In the genomic region with DNA sequence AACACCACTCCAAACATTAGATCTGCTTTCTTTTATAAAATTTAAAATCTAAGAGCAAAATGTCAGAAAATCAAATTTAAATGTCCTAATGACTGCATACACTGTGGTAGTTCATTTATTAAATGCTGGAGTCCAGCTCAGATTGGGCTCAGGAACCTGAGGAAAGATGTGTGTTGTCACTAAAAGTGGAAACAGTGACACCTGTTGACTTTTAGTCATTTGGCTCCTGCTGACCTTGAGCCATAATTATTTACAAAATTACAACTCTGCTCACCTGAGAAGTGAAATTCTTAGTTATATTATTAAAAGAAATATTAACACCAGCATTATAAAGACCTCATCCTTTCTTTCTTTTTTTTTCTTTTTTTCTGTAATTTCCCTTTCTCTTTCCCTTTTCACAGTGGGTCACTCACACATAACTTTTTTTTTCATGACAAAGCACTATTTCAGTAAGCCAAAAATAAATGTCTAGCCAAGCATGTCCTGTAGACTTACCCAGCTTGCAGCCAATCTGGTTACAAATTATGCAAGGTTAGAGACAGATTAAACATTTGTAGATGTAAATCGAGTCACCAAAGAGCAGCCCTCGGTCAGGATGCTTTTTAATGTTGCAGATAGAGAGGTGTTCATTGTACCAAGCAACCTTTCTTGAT, we compare ENCODE assay signal across 27 mouse cellular contexts.
A peak's percentile ranks its signal among the peaks of the same experiment; 100 is the strongest.
DNase-seq lines count a peak whose midpoint lies in the region; ATAC-seq and TF ChIP-seq lines count a peak whose summit lies in the region.
"Had no signal": no experiment of that assay in that cellular context is flagged by ENCODE, and none has a peak within 500 bp of the region (broad histone marks: within the 10 kb centered on the region; RNA-seq: fewer than 3 reads in every experiment).

No protein-coding gene starts in this region.

- H3K27ac ChIP-seq in kidney, adult 2 months (ENCODE audit: insufficient read depth, low read depth, low read length) = no peak overlapping the region
- H3K27ac ChIP-seq in kidney, embryonic 14.5 days (ENCODE audit: low read depth, low read length) = no peak overlapping the region
- H3K27ac ChIP-seq in liver, adult 2 months (replicated peaks; ENCODE audit: insufficient read depth, low read depth, low read length) = no peak overlapping the region
- no peak overlapping the region for H3K27ac ChIP-seq in liver, postnatal 0 days (ENCODE audit: low read depth)
- peak overlapping the region; percentile 29; the same call in 1 of the 2 replicates for H3K27ac ChIP-seq in CH12.LX (ENCODE audit: insufficient read depth, low read depth)
- H3K27ac ChIP-seq: embryonic facial prominence, embryonic 12.5 days; embryonic facial prominence, embryonic 15.5 days; gastrocnemius, adult 2 months; heart, embryonic 15.5 days; hindbrain, embryonic 14.5 days; hindbrain, postnatal 0 days had no signal

- TF ChIP-seq CTCF in kidney, adult 2 months (conservative IDR thresholded peaks at IDR 0.05; ENCODE audit: insufficient read depth, insufficient read length, low read depth, low read length) = no peak
- TF ChIP-seq CTCF in liver, adult 2 months (IDR thresholded peaks at IDR 0.05; ENCODE audit: low read depth, low read length) = no peak
- no peak for TF ChIP-seq CTCF in liver, postnatal 0 days (IDR thresholded peaks at IDR 0.05; ENCODE audit: low read depth)
- TF ChIP-seq CTCF in CH12.LX (conservative IDR thresholded peaks at IDR 0.05 in 1 of 2, IDR thresholded peaks at IDR 0.05 in 1 of 2; ENCODE audit: low read depth in 2 of 2, low read length in 2 of 2) = peak in 1 of 2 experiments; percentile 68; a peak in 2 of 4 replicates

- H3K4me2 ChIP-seq in kidney, embryonic 14.5 days (replicated peaks; ENCODE audit: low read depth, low read length) = no peak overlapping the region
- no peak overlapping the region for H3K4me2 ChIP-seq in liver, postnatal 0 days (ENCODE audit: low read depth, low read length)
- H3K4me2 ChIP-seq in CH12.LX (ENCODE audit: insufficient read depth, low read depth, poor library complexity, severe bottlenecking) = peak overlapping the region; percentile 94
- H3K4me2 ChIP-seq: embryonic facial prominence, embryonic 12.5 days; embryonic facial prominence, embryonic 15.5 days; heart, embryonic 12.5 days; heart, embryonic 15.5 days; hindbrain, embryonic 14.5 days had no signal

- H3K4me1 ChIP-seq in kidney, adult 2 months (ENCODE audit: control insufficient read depth, insufficient read depth, low read length) = no peaks in the 10 kb centered on the region; the same call in 1 of the 2 replicates
- H3K4me1 ChIP-seq in kidney, embryonic 14.5 days (ENCODE audit: control insufficient read depth, insufficient read depth, low read length) = no peaks in the 10 kb centered on the region
- no peaks in the 10 kb centered on the region for H3K4me1 ChIP-seq in liver, adult 2 months (ENCODE audit: control insufficient read depth, insufficient read depth, low read length)
- H3K4me1 ChIP-seq in liver, postnatal 0 days (ENCODE audit: insufficient read depth) = no peaks in the 10 kb centered on the region
- peaks cover 10 to 37% of the 10 kb centered on the region in 2 experiments; a peak in 3 of 4 replicates for H3K4me1 ChIP-seq in CH12.LX (ENCODE audit: control insufficient read depth in 1 of 2, insufficient read depth in 2 of 2)
- H3K4me1 ChIP-seq: embryonic facial prominence, embryonic 12.5 days; embryonic facial prominence, embryonic 15.5 days; heart, embryonic 12.5 days; heart, embryonic 15.5 days had no signal

- H3K9me3 ChIP-seq in kidney, embryonic 14.5 days (ENCODE audit: control insufficient read depth, low read length) = no peaks in the 10 kb centered on the region
- no peaks in the 10 kb centered on the region for H3K9me3 ChIP-seq in liver, postnatal 0 days (ENCODE audit: low read length)
- H3K9me3 ChIP-seq in CH12.LX (replicated peaks; ENCODE audit: low read length) = no peaks in the 10 kb centered on the region
- H3K9me3 ChIP-seq: embryonic facial prominence, embryonic 12.5 days; embryonic facial prominence, embryonic 15.5 days; heart, embryonic 12.5 days; heart, embryonic 15.5 days had no signal

- H3K36me3 ChIP-seq in kidney, adult 2 months (ENCODE audit: control insufficient read depth, insufficient read depth, low read length) = no peaks in the 10 kb centered on the region
- H3K36me3 ChIP-seq in kidney, embryonic 14.5 days (ENCODE audit: control insufficient read depth, insufficient read depth, low read length) = no peaks in the 10 kb centered on the region
- no peaks in the 10 kb centered on the region for H3K36me3 ChIP-seq in liver, adult 2 months (ENCODE audit: control insufficient read depth, insufficient read depth, low read length)
- no peaks in the 10 kb centered on the region for H3K36me3 ChIP-seq in liver, postnatal 0 days (replicated peaks; ENCODE audit: insufficient read depth, low read length)
- H3K36me3 ChIP-seq in CH12.LX (replicated peaks in 1 of 2; ENCODE audit: control insufficient read depth in 1 of 2, insufficient read depth in 1 of 2, low read length in 1 of 2) = no peaks in the 10 kb centered on the region
- H3K36me3 ChIP-seq: embryonic facial prominence, embryonic 12.5 days; embryonic facial prominence, embryonic 15.5 days; heart, embryonic 12.5 days; heart, embryonic 15.5 days had no signal

- TF ChIP-seq POLR2A in kidney, adult 2 months (IDR thresholded peaks at IDR 0.05; ENCODE audit: low read depth, low read length) = no peak
- TF ChIP-seq POLR2A in liver, adult 2 months (IDR thresholded peaks at IDR 0.05; ENCODE audit: extremely low read depth, insufficient read depth, low read length) = no peak
- no peak for TF ChIP-seq POLR2A in CH12.LX (IDR thresholded peaks at IDR 0.05; ENCODE audit: low read depth, low read length)

- peak; percentile 83 for TF ChIP-seq RAD21 in CH12.LX (IDR thresholded peaks at IDR 0.05; ENCODE audit: low read depth, low read length)

- 24% methylated on average over 2 of the region's 2 CpGs for WGBS in kidney, adult 2 months
- WGBS in kidney, embryonic 14.5 days = 79% methylated on average over 2 of the region's 2 CpGs
- WGBS in liver, adult 2 months = 71% methylated on average over 2 of the region's 2 CpGs
- 73% methylated on average over 2 of the region's 2 CpGs for WGBS in liver, postnatal 0 days (ENCODE audit: insufficient replicate concordance)

- no peaks in the 10 kb centered on the region for H3K27me3 ChIP-seq in kidney, adult 2 months (replicated peaks; ENCODE audit: control insufficient read depth, insufficient read depth, low read length)
- no peaks in the 10 kb centered on the region for H3K27me3 ChIP-seq in kidney, embryonic 14.5 days (ENCODE audit: control insufficient read depth, insufficient read depth, low read length)
- H3K27me3 ChIP-seq in liver, adult 2 months (ENCODE audit: control insufficient read depth, insufficient read depth, low read length) = no peaks in the 10 kb centered on the region
- no peaks in the 10 kb centered on the region for H3K27me3 ChIP-seq in liver, postnatal 0 days (ENCODE audit: insufficient read depth, low read length)
- H3K27me3 ChIP-seq in CH12.LX (replicated peaks) = no peaks in the 10 kb centered on the region
- H3K27me3 ChIP-seq: embryonic facial prominence, embryonic 12.5 days; embryonic facial prominence, embryonic 15.5 days; heart, embryonic 12.5 days; heart, embryonic 15.5 days; Patski had no signal

- no peak for TF ChIP-seq EP300 in liver, postnatal 0 days (IDR thresholded peaks at IDR 0.05; ENCODE audit: low read depth)
- TF ChIP-seq EP300 in CH12.LX (IDR thresholded peaks at IDR 0.05; ENCODE audit: low read length) = no peak

- peak; percentile 60 for DNase-seq in kidney, adult 2 months
- peak; percentile 28 for DNase-seq in liver, adult 2 months (ENCODE audit: extremely low read depth, low read depth, low spot score)
- DNase-seq in liver, postnatal 0 days = no peak
- DNase-seq in CH12.LX (ENCODE audit: extremely low read depth) = peak; percentile 43
- DNase-seq in cerebellum, postnatal 25 days = no peak
- DNase-seq: adrenal gland, postnatal 10 days; adrenal gland, postnatal 36 days; B cell, adult 2 months; cerebellum, adult 18-20 months; cerebellum, adult 9-10 months; cerebellum, postnatal 14 days; forebrain, postnatal 0 days; gastrocnemius, adult 2 months; gastrocnemius, postnatal 14 days; heart, adult 11 months; heart, postnatal 10 days; heart, postnatal 4 days had no signal

- no peak overlapping the region for H3K9ac ChIP-seq in kidney, embryonic 14.5 days (ENCODE audit: low read depth, low read length)
- no peak overlapping the region for H3K9ac ChIP-seq in liver, adult 2 months (ENCODE audit: low read depth, low read length)
- H3K9ac ChIP-seq in liver, postnatal 0 days (replicated peaks) = no peak overlapping the region
- peak overlapping the region; percentile 37 for H3K9ac ChIP-seq in CH12.LX (ENCODE audit: insufficient read depth, low read depth)
- H3K9ac ChIP-seq: embryonic facial prominence, embryonic 12.5 days; embryonic facial prominence, embryonic 15.5 days; forebrain, postnatal 0 days; heart, embryonic 12.5 days; heart, embryonic 15.5 days; hindbrain, embryonic 14.5 days had no signal

- dilution Hi-C loops in CH12.LX (cut with MboI; ENCODE audit: extremely low pct_ligation_motif_present, extremely low pct_unique_long_range_greater_than_20kb, low sequenced_read_pairs) = no loop called here

- H3K79me2 ChIP-seq in liver, adult 2 months (ENCODE audit: control insufficient read depth, insufficient read depth, low read length) = no peaks in the 10 kb centered on the region
- H3K79me2 ChIP-seq in CH12.LX (replicated peaks; ENCODE audit: control insufficient read depth, extremely low read depth, insufficient read depth, poor library complexity, severe bottlenecking) = no peaks in the 10 kb centered on the region

- H3K4me3 ChIP-seq in kidney, adult 2 months (ENCODE audit: insufficient read depth, low read depth, low read length) = no peak overlapping the region
- no peak overlapping the region for H3K4me3 ChIP-seq in kidney, embryonic 14.5 days (ENCODE audit: low read length)
- no peak overlapping the region for H3K4me3 ChIP-seq in liver, adult 2 months (ENCODE audit: insufficient read depth, low read depth, low read length)
- H3K4me3 ChIP-seq in liver, postnatal 0 days (ENCODE audit: low read depth, low read length) = no peak overlapping the region
- H3K4me3 ChIP-seq in CH12.LX (replicated peaks in 1 of 3; ENCODE audit: low read depth in 2 of 3, low read length in 2 of 3, poor library complexity in 1 of 3) = no peak overlapping the region
- H3K4me3 ChIP-seq: embryonic facial prominence, embryonic 12.5 days; embryonic facial prominence, embryonic 15.5 days; gastrocnemius, adult 2 months; heart, embryonic 12.5 days; heart, embryonic 15.5 days had no signal

- in situ Hi-C loops in CH12.LX (cut with MboI; ENCODE audit: low pct_ligation_motif_present, low pct_unique_long_range_greater_than_20kb, low sequenced_read_pairs) = no loop called here

- ATAC-seq in kidney, embryonic 14.5 days (ENCODE audit: low FRiP score, low TSS enrichment) = no peak
- ATAC-seq in liver, postnatal 0 days = no peak
- ATAC-seq: forebrain, embryonic 14.5 days; forebrain, postnatal 0 days; hindbrain, postnatal 0 days; inflammation-experienced regulatory T-cells, adult 6 months; Patski had no signal

TF ChIP-seq in CH12.LX, 34 proteins besides CTCF, POLR2A, EP300 and RAD21 (continues in another document):
- no peak for TF ChIP-seq NRF1 (IDR thresholded peaks at IDR 0.05; ENCODE audit: low read depth, low read length)
- no peak for TF ChIP-seq GABPA (IDR thresholded peaks at IDR 0.05; ENCODE audit: insufficient replicate concordance, low read depth, low read length)
- no peak for TF ChIP-seq JUN (IDR thresholded peaks at IDR 0.05; ENCODE audit: insufficient read depth, low read depth, low read length)

Comparison
In these comparisons a context has a peak if more than half of its experiments do, and no peak if none do; other contexts are left out.
1. DNase-seq: peak in kidney, adult 2 months (single experiment), liver, adult 2 months (single experiment) and CH12.LX (single experiment); none in liver, postnatal 0 days (single experiment) and cerebellum, postnatal 25 days (0 of 2).